Mouse (Mus musculus) midbrain, embryonic 11.5 days (tissue): ENCODE measurements around the gene Atxn1. TPM values are rescaled to one million over a fixed set of nuclear protein-coding genes. Genes with fewer than 3 reads are reported as not detected.

ENCODE experiments used
- ATAC-seq: fragments of 200-750 bp; cut with Nextera tagmentation; 2 replicates; pipeline ENCODE4 v1.8.0; 2017; ENCODE audit warnings: moderate TSS enrichment, moderate library complexity; ENCODE audit not compliant: low FRiP score
- DNase-seq: peaks from one replicate; pipeline ENCODE4 v3.0.0; 2015; ENCODE audit warnings: low spot score; ENCODE audit errors: missing footprints
- H3K27ac ChIP-seq: fragments of 300-500 bp; sonication (generic); 2 replicates; pipeline ENCODE4 v1.5.1; 2014; ENCODE audit warnings: low read depth, low read length
- H3K27me3 ChIP-seq: fragments of 300-500 bp; sonication (generic); 2 replicates; pipeline ENCODE4 v1.6.1; 2014; ENCODE audit warnings: mild to moderate bottlenecking, low read length, moderate library complexity, mixed read lengths; ENCODE audit not compliant: control insufficient read depth, insufficient read depth
- H3K36me3 ChIP-seq: fragments of 300-500 bp; sonication (generic); 2 replicates; pipeline ENCODE4 v1.6.1; 2014; ENCODE audit warnings: mild to moderate bottlenecking, low read length, moderate library complexity, mixed read lengths; ENCODE audit not compliant: control insufficient read depth, insufficient read depth
- H3K4me1 ChIP-seq: fragments of 300-500 bp; sonication (generic); 2 replicates; pipeline ENCODE4 v1.6.1; 2014; ENCODE audit warnings: low read length; ENCODE audit not compliant: control insufficient read depth, insufficient read depth
- H3K4me2 ChIP-seq: fragments of 300-500 bp; sonication (generic); 2 replicates; pipeline ENCODE4 v1.6.1; 2014; ENCODE audit warnings: mild to moderate bottlenecking, moderate library complexity
- H3K4me3 ChIP-seq: fragments of 300-500 bp; sonication (generic); 2 replicates; pipeline ENCODE4 v1.5.1; 2014; ENCODE audit warnings: low read depth, low read length
- H3K9ac ChIP-seq: fragments of 300-500 bp; sonication (generic); 2 replicates; pipeline ENCODE4 v1.6.1; 2014; ENCODE audit warnings: low read length
- H3K9me3 ChIP-seq: fragments of 300-500 bp; sonication (generic); 2 replicates; pipeline ENCODE4 v1.6.1; 2016; ENCODE audit warnings: low read length; ENCODE audit not compliant: control insufficient read depth
- WGBS: fragments of 180-500 bp; shearing (Covaris S2); extraction: QIAGEN DNeasy Blood & Tissue Kit; methylation state at CpG from one replicate; pipeline ENCODE4 v1.1.7; 2014; 5-methylcytosine and 5-hydroxymethylcytosine counted together
- polyA plus RNA-seq: library from polyadenylated mRNA; unstranded; fragments of >200 nt; fragmentation: Nextera tagmentation; extraction: Ambion mirVana; gene quantifications from 2 replicates; pipeline ENCODE4 v1.2.1, GENCODE M21; 2014

Atxn1 gene
- polyA plus RNA-seq, 1 experiment from 2014 or later, result 1.7 TPM

GRCm38 (mm10) chr13:45607946-45608345 lies 356.9 kb downstream of the Atxn1 start:
- H3K36me3 ChIP-seq, result no peaks in the 10 kb centered on the region

GRCm38 (mm10) chr13:45603636-45604035 lies 361.2 kb downstream of the Atxn1 start:
- Histone ChIP-seq H3K36me3 (no peaks in the 10 kb centered on the region), H3K4me1 (no peaks in the 10 kb centered on the region)

More at GRCm38 (mm10) chr13:45607946-45608345, 356.9 kb downstream of the Atxn1 start:
- Histone ChIP-seq H3K9me3 (no peaks in the 10 kb centered on the region), H3K4me2 (no peak overlapping the region), H3K27ac (no peak overlapping the region), H3K4me1 (no peaks in the 10 kb centered on the region), H3K4me3 (no peak overlapping the region), H3K27me3 (no peaks in the 10 kb centered on the region), H3K9ac (no peak overlapping the region)
- DNase-seq, result no peak
- ATAC-seq, result no peak
- WGBS, result 77% methylated on average over 2 of the region's 2 CpGs

GRCm38 (mm10) chr13:45600443-45600842 lies 364.4 kb downstream of the Atxn1 start:
- DNase-seq, result no peak
- Histone ChIP-seq H3K4me2 (no peak overlapping the region), H3K36me3 (no peaks in the 10 kb centered on the region), H3K4me3 (no peak overlapping the region), H3K9ac (no peak overlapping the region), H3K4me1 (no peaks in the 10 kb centered on the region), H3K9me3 (no peaks in the 10 kb centered on the region), H3K27me3 (no peaks in the 10 kb centered on the region), H3K27ac (no peak overlapping the region)
- 69% methylated on average over 6 of the region's 6 CpGs for WGBS
- ATAC-seq, result no peak

More at GRCm38 (mm10) chr13:45603636-45604035, 361.2 kb downstream of the Atxn1 start:
- Histone ChIP-seq H3K4me3 (no peak overlapping the region), H3K27me3 (no peaks in the 10 kb centered on the region), H3K9ac (no peak overlapping the region), H3K27ac (no peak overlapping the region), H3K9me3 (no peaks in the 10 kb centered on the region), H3K4me2 (no peak overlapping the region)
- no peak for DNase-seq
- ATAC-seq, result no peak
- 89% methylated on average over 6 of the region's 6 CpGs for whole genome bisulfite sequencing

- H3K36me3 ChIP-seq, result no peaks in the 10 kb centered on the region
- H3K9me3 ChIP-seq, result no peaks in the 10 kb centered on the region
- no peaks in the 10 kb centered on the region for H3K27me3 ChIP-seq
- H3K27ac ChIP-seq, result no peak overlapping the region
- no peak overlapping the region for H3K4me2 ChIP-seq
- DNase-seq, result no peak
- no peak overlapping the region for H3K4me3 ChIP-seq
- no peaks in the 10 kb centered on the region for H3K4me1 ChIP-seq
- no peak overlapping the region for H3K9ac ChIP-seq
- WGBS, result 69% methylated on average over 2 of the region's 2 CpGs
- no peak for ATAC-seq
Measured at GRCm38 (mm10) chr13:45599831-45600230, 365.0 kb downstream of the Atxn1 start.

GRCm38 (mm10) chr13:45595416-45595815 lies 369.4 kb downstream of the Atxn1 start:
- Histone ChIP-seq H3K4me1 (no peaks in the 10 kb centered on the region), H3K27ac (no peak overlapping the region), H3K9ac (no peak overlapping the region), H3K4me2 (no peak overlapping the region), H3K9me3 (no peaks in the 10 kb centered on the region), H3K36me3 (no peaks in the 10 kb centered on the region), H3K4me3 (no peak overlapping the region), H3K27me3 (no peaks in the 10 kb centered on the region)
- no peak for ATAC-seq
- 90% methylated on average over 7 of the region's 7 CpGs for WGBS
- DNase-seq, result no peak

- Histone ChIP-seq H3K4me3 (no peak overlapping the region), H3K4me1 (no peaks in the 10 kb centered on the region), H3K4me2 (no peak overlapping the region), H3K9me3 (no peaks in the 10 kb centered on the region), H3K36me3 (no peaks in the 10 kb centered on the region), H3K9ac (no peak overlapping the region), H3K27ac (no peak overlapping the region), H3K27me3 (no peaks in the 10 kb centered on the region)
- WGBS, result 77% methylated on average over 1 of the region's 1 CpGs
- DNase-seq (no peak), ATAC-seq (no peak)
Measured at GRCm38 (mm10) chr13:45593914-45594313, 370.9 kb downstream of the Atxn1 start.

- Histone ChIP-seq H3K9ac (no peak overlapping the region), H3K4me1 (no peaks in the 10 kb centered on the region), H3K4me2 (no peak overlapping the region), H3K4me3 (no peak overlapping the region), H3K27ac (no peak overlapping the region), H3K36me3 (no peaks in the 10 kb centered on the region), H3K27me3 (no peaks in the 10 kb centered on the region), H3K9me3 (no peaks in the 10 kb centered on the region)
- ATAC-seq (no peak), DNase-seq (no peak)
Measured at GRCm38 (mm10) chr13:45590898-45591297, 373.9 kb downstream of the Atxn1 start.

- H3K4me1 ChIP-seq, result no peaks in the 10 kb centered on the region
- DNase-seq (no peak), ATAC-seq (no peak)
- H3K9ac ChIP-seq, result no peak overlapping the region
- H3K27ac ChIP-seq, result no peak overlapping the region
- no peak overlapping the region for H3K4me2 ChIP-seq
- H3K9me3 ChIP-seq, result no peaks in the 10 kb centered on the region
- H3K27me3 ChIP-seq, result no peaks in the 10 kb centered on the region
- H3K4me3 ChIP-seq, result no peak overlapping the region
- H3K36me3 ChIP-seq, result no peaks in the 10 kb centered on the region
- 88% methylated on average over 5 of the region's 5 CpGs for WGBS
Measured at GRCm38 (mm10) chr13:45583061-45583460, 381.7 kb downstream of the Atxn1 start.

GRCm38 (mm10) chr13:45582294-45582693 lies 382.5 kb downstream of the Atxn1 start:
- H3K9ac ChIP-seq, result no peak overlapping the region
- no peaks in the 10 kb centered on the region for H3K27me3 ChIP-seq
- H3K4me1 ChIP-seq, result no peaks in the 10 kb centered on the region
- DNase-seq (no peak), ATAC-seq (no peak)
- no peak overlapping the region for H3K4me3 ChIP-seq
- no peaks in the 10 kb centered on the region for H3K36me3 ChIP-seq
- H3K4me2 ChIP-seq, result no peak overlapping the region
- H3K9me3 ChIP-seq, result no peaks in the 10 kb centered on the region
- no peak overlapping the region for H3K27ac ChIP-seq
- 89% methylated on average over 12 of the region's 12 CpGs for WGBS

GRCm38 (mm10) chr13:45579751-45580150 lies 385.1 kb downstream of the Atxn1 start:
- H3K4me1 ChIP-seq, result no peaks in the 10 kb centered on the region
- H3K4me3 ChIP-seq, result no peak overlapping the region
- H3K9ac ChIP-seq, result no peak overlapping the region
- H3K36me3 ChIP-seq, result no peaks in the 10 kb centered on the region
- no peak for DNase-seq
- 86% methylated on average over 3 of the region's 3 CpGs for WGBS
- H3K27ac ChIP-seq, result no peak overlapping the region
- ATAC-seq, result no peak
- H3K27me3 ChIP-seq, result no peaks in the 10 kb centered on the region
- H3K4me2 ChIP-seq, result no peak overlapping the region
- H3K9me3 ChIP-seq, result no peaks in the 10 kb centered on the region
